Mouse (Mus musculus) spleen, adult 2 months (tissue): ENCODE measurements around the gene Gm44805. TPM values are rescaled to one million over a fixed set of nuclear protein-coding genes. Genes with fewer than 3 reads are reported as not detected.
A peak's percentile ranks its signal among the peaks of the same experiment; 100 is the strongest.
"Not testable (repeated sequence)": the region's sequence is repeated elsewhere in the genome, so short reads cannot be mapped to it uniquely, and the experiment has no call there.

Experiments
- DNase-seq, 2 experiments: peaks; one replicate each; pipeline versions ENCODE4 v3.0.0 to v3.0.0-alpha.2; 2012 to 2021; ENCODE audit warnings: low spot score in 2 of 2, low read depth in 1 of 2
- H3K27ac ChIP-seq: fragments of 200-500 bp; 2 replicates; pipeline ENCODE4 v1.5.1; 2012; ENCODE audit warnings: low read length, inconsistent platforms; ENCODE audit not compliant: insufficient read depth
- H3K27me3 ChIP-seq: fragments of 200-500 bp; 2 replicates; pipeline ENCODE4 v1.6.1; 2012; ENCODE audit warnings: mild to moderate bottlenecking, moderate library complexity, low read length, inconsistent platforms; ENCODE audit not compliant: control insufficient read depth, insufficient read depth
- H3K36me3 ChIP-seq: fragments of 200-500 bp; 2 replicates; pipeline ENCODE4 v1.6.1; 2012; ENCODE audit warnings: mild to moderate bottlenecking, low read length, inconsistent platforms; ENCODE audit not compliant: control insufficient read depth, insufficient read depth
- H3K4me1 ChIP-seq: fragments of 200-500 bp; 2 replicates; pipeline ENCODE4 v1.6.1; 2011; ENCODE audit warnings: inconsistent platforms; ENCODE audit not compliant: control insufficient read depth, insufficient read depth, insufficient read length
- H3K4me3 ChIP-seq: fragments of 200-500 bp; 2 replicates; pipeline ENCODE4 v1.5.1; 2011; ENCODE audit warnings: mild to moderate bottlenecking, inconsistent platforms; ENCODE audit not compliant: insufficient read depth, insufficient read length; ENCODE audit errors: extremely low read depth
- CTCF ChIP-seq: fragments of 200-500 bp; IDR thresholded peaks from 2 replicates; pipeline ENCODE4 v1.5.1; 2011; ENCODE audit warnings: mild to moderate bottlenecking, inconsistent platforms; ENCODE audit not compliant: insufficient read depth, insufficient read length, insufficient replicate concordance; ENCODE audit errors: extremely low read depth
- POLR2A ChIP-seq: fragments of 200-500 bp; IDR thresholded peaks from 2 replicates; pipeline ENCODE4 v1.6.1; 2011; ENCODE audit warnings: low read depth, low read length, inconsistent platforms
- WGBS: fragments of 180-500 bp; shearing (Covaris S2); methylation state at CpG from one replicate; pipeline ENCODE4 v1.1.7; 2018; 5-methylcytosine and 5-hydroxymethylcytosine counted together
- polyA plus RNA-seq: library from polyadenylated mRNA; depleted of rRNA; stranded (reverse); fragments of >200 nt; gene quantifications from 2 replicates; pipeline ENCODE4 v1.2.3, GENCODE M21; 2012

Gene Gm44805
- polyA plus RNA-seq, 1 experiment, result not detected

DNA sequence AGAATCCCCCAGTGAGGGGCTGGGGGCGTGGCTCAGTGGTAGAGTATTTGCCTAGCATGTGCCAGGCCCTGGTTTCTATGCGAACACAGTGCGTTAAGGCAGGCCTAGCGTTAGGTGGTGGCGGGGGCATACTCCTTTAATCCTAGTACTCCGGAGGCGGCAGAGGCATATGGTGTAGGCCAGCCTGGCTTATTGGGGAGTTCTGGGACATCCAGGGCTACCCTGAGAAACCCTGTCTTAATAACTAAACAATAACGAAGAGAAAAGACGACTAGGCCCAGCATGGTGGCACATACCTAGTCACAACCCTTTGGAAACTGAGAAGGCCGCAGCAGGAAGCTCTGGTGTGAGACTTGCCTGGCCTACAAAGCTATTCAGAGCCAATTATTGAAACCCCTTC, 6.9 kb upstream of the Gm44805 start:
- Histone ChIP-seq H3K36me3 (no peaks in the 10 kb centered on the region), H3K27ac (no peak overlapping the region), H3K27me3 (no peaks in the 10 kb centered on the region), H3K4me1 (peaks cover 16% of the 10 kb centered on the region; the same call in 1 of the 2 replicates), H3K4me3 (no peak overlapping the region)
- 92% methylated on average over 10 of the region's 10 CpGs for WGBS
- TF ChIP-seq POLR2A, result no peak
- TF ChIP-seq CTCF, result no peak
- no peak for DNase-seq

DNA sequence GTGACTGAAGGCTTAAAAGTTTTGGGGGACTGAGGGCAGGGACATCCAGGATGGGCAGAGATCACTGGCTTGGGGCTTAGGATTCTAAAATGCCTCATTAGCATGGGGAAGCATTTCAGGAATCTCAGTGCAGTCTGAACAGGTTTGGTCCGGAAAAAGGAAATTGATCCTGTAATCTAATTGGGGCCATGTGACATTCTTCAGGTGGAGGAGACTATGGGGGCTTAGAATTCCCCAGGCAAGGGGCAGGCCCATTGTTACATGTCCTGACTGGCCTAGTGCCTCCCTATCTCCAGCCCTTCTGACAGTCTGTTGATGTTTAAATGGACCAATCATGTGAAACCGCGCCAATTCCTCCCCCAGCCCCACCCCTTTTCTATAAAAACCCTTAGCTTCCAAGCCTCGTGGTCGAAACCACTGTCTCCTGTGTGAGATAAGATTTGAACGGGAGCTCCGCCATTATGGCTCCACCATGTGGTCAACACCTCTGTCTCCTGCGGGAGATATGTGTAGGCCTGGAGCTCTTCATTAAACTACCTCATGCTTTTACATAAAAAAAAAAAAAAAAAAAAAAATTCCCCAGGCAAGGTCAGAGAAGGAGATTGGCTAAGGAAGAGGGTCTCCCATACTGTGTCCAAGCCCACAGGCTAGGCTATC, 5.8 kb upstream of the Gm44805 start:
- 62% methylated on average over 8 of the region's 8 CpGs for WGBS
- DNase-seq, H3K27me3 ChIP-seq, H3K36me3 ChIP-seq, H3K4me3 ChIP-seq, H3K27ac ChIP-seq: not testable (repeated sequence)
- peaks cover 16% of the 10 kb centered on the region; the same call in 1 of the 2 replicates for H3K4me1 ChIP-seq

DNA sequence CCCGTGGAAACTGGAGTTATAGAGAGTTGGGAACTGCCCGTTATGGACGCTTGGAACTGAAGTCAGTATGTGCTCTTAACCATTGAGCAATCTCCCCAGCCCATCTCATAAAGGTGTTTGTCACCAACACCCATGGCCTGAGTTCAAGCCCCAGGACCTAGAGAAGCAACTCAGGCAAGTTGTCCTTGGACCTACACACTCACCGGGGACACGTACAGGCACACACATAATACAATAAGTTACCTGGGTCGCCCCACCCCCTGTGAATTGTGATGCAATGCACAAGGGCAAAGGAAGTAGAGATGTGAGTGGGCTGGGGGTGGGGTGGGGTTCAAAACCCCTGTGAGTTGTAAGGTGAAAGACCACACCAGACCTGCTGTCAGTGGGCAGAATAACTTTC, 5.3 kb upstream of the Gm44805 start:
- no peak for DNase-seq
- H3K4me3 ChIP-seq, result no peak overlapping the region
- no peak overlapping the region for H3K27ac ChIP-seq
- no peaks in the 10 kb centered on the region for H3K27me3 ChIP-seq
- no peaks in the 10 kb centered on the region for H3K36me3 ChIP-seq
- H3K4me1 ChIP-seq, result peaks cover 16% of the 10 kb centered on the region; the same call in 1 of the 2 replicates
- TF ChIP-seq POLR2A (no peak), CTCF (no peak)
- WGBS, result 88% methylated on average over 6 of the region's 6 CpGs

DNA sequence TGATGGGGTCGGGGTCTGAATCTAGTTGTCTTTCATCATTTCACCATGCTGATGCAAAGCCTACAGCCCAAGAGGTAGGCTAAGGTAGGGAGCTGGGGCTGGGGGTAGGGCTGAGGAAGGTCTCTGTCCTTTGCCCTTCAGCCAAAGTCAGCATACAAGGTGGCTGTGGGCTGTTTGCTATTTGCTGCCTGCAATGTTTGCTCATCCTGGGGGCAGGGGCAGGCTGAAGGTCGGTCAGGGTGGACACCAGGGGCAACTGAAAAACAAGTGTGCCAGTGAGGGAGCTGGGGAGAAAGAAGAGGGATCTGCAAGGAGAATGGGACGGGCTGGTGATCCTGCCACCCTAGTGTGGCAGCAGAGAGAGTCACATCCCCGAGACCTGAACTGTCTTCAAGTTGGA, 4.2 kb upstream of the Gm44805 start:
- peak overlapping the region; percentile 60 for H3K27ac ChIP-seq
- no peaks in the 10 kb centered on the region for H3K27me3 ChIP-seq
- DNase-seq, result no peak
- WGBS, result 71% methylated on average over 4 of the region's 4 CpGs
- no peak overlapping the region for H3K4me3 ChIP-seq
- no peaks in the 10 kb centered on the region for H3K36me3 ChIP-seq
- TF ChIP-seq POLR2A (no peak), CTCF (no peak)
- H3K4me1 ChIP-seq, result peaks cover 16% of the 10 kb centered on the region; the same call in 1 of the 2 replicates

DNA sequence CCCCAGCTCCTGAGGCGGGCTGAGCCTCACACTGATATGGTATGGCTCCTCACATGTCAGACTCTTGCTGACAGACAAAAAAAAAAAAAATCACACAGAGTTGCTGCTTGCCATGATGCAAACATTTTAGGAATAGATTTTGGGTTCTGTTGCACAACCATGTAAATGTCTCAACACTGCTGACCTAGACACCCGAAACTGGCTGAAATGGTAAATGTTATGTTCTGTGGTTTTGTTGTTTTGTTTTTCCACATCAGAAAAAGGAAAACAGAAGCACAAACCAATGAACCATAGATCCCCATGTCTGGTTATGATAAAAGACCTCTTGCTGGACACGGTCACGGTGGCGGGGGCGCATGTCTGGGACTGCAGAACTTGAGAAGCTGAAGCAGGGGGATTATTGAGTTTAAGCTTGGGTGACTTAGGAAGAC, 2.6 kb upstream of the Gm44805 start:
- Histone ChIP-seq H3K4me1 (peaks cover 16% of the 10 kb centered on the region; the same call in 1 of the 2 replicates), H3K27ac (peak overlapping the region; percentile 89), H3K27me3 (no peaks in the 10 kb centered on the region), H3K36me3 (no peaks in the 10 kb centered on the region), H3K4me3 (no peak overlapping the region)
- DNase-seq, result peak in 1 of 2 experiments; percentile 66
- WGBS, result 45% methylated on average over 6 of the region's 6 CpGs
- TF ChIP-seq POLR2A, result no peak
- TF ChIP-seq CTCF, result no peak

DNA sequence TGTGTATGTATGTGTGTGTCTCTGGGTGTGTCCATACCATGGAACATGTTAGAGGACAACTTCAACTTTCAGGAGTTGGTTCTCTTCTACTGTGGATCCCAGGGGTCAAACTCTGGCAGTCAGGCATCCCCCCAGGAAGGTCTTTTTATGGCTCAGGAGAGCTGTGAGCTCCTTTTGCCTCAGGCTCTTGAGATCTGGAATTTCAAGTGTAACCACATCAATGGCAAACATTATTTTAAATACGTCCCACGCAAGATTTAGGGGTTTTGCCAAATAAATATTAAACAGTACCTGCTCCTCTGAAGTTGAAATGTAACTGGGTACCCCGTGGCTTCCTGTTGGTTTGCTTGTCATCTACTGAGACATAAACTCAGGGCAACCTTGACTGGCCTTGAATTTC, 1.8 kb upstream of the Gm44805 start:
- Histone ChIP-seq H3K4me1 (peaks cover 16% of the 10 kb centered on the region; the same call in 1 of the 2 replicates), H3K4me3 (no peak overlapping the region), H3K27ac (peak overlapping the region; percentile 62), H3K27me3 (no peaks in the 10 kb centered on the region), H3K36me3 (no peaks in the 10 kb centered on the region)
- WGBS, result 58% methylated on average over 3 of the region's 3 CpGs
- DNase-seq, result no peak
- TF ChIP-seq POLR2A (no peak), CTCF (no peak)

DNA sequence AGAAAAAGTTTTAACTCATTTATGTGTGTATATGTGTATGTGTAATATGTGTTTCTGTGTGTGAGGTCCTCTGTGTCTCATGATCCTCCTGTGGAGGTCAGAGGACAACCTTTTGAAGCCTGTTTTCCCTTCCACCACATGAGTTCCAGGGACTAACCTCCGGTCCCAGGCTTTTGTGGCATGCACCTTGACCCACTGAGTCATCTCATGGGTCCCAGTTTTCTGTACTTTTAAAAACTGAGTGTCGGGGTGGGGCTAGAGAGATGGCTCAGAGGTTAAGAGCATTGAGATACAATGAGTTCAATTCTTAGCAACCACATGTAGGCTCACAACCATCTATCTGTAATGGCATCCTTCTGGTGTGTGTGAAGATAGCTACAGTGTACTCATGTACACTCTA, 521 bp downstream of the Gm44805 start:
- WGBS, result 87% methylated on average over 2 of the region's 2 CpGs
- no peak overlapping the region for H3K27ac ChIP-seq
- no peaks in the 10 kb centered on the region for H3K36me3 ChIP-seq
- no peaks in the 10 kb centered on the region for H3K27me3 ChIP-seq
- no peak overlapping the region for H3K4me3 ChIP-seq
- TF ChIP-seq CTCF, result no peak
- TF ChIP-seq POLR2A, result no peak
- peaks cover 13% of the 10 kb centered on the region; the same call in 1 of the 2 replicates for H3K4me1 ChIP-seq
- DNase-seq, result no peak
